Mouse (Mus musculus): ENCODE results near the gene Pin1rt1. TPM values are rescaled to one million over a fixed set of nuclear protein-coding genes. Genes with fewer than 3 reads are reported as not detected.

Pin1rt1 gene
- polyA plus RNA-seq (2014; fragmentation: Illumina TruSeq; extraction: RNeasy Lipid Tissue Mini Kit (QIAGEN cat#74804); ENCODE audit: insufficient read depth, low read depth, low replicate concordance) = not detected

DNA sequence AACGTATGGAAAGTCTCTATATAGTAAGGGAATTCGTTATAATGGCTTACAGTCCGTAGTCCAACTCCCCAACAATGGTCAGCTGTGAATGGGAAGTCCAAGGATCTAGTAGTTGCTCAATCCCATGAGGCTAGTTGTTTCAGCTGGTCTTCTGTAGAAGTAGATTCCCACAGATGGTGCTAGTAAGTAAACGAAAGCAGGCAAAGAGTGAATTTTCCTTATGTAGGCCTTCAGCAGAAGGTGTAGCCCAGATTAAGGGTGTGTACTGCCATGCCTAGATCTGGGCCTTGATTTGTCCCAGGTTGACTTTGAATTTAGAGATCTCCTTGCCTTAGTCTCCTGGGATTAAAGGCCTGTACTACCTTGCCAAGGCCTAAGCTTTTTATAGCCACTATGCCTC lies at the start of gene Pin1rt1:
Gene Pin1rt1 (minus strand): TSS at position 101 of the 400 bp plus-strand sequence.

GRCm38 (mm10) chr2:104742741-104743064 lies 26.5 kb upstream of the Pin1rt1 start, which contains the start of gene Depdc7:
TSS of gene Depdc7 (minus strand) at chr2:104742878.

GRCm38 (mm10) chr2:104711585-104712485 lies 4.3 kb downstream of the Pin1rt1 start, which contains the start of gene Tcp11l1:
TSS of gene Tcp11l1 (minus strand) at chr2:104712169.

Other genes with a start within 250 kb of the Pin1rt1 start
- gene Hipk3, start 221.9 kb downstream of the Pin1rt1 start, polyA plus RNA-seq (2014; fragmentation: Illumina TruSeq; extraction: RNeasy Lipid Tissue Mini Kit (QIAGEN cat#74804); ENCODE audit: insufficient read depth, low read depth, low replicate concordance) = 26.0 TPM
- gene Cstf3, start 125.9 kb downstream of the Pin1rt1 start, polyA plus RNA-seq (2014; fragmentation: Illumina TruSeq; extraction: RNeasy Lipid Tissue Mini Kit (QIAGEN cat#74804); ENCODE audit: insufficient read depth, low read depth, low replicate concordance) = 13.4 TPM
- 3.8 TPM for gene Tcp11l1, start 4.2 kb downstream of the Pin1rt1 start, polyA plus RNA-seq (2014; fragmentation: Illumina TruSeq; extraction: RNeasy Lipid Tissue Mini Kit (QIAGEN cat#74804); ENCODE audit: insufficient read depth, low read depth, low replicate concordance)
- gene Depdc7, start 26.5 kb upstream of the Pin1rt1 start, polyA plus RNA-seq (2014; fragmentation: Illumina TruSeq; extraction: RNeasy Lipid Tissue Mini Kit (QIAGEN cat#74804); ENCODE audit: insufficient read depth, low read depth, low replicate concordance) = 1.7 TPM
- gene Qser1, start 100.4 kb upstream of the Pin1rt1 start, polyA plus RNA-seq (2014; fragmentation: Illumina TruSeq; extraction: RNeasy Lipid Tissue Mini Kit (QIAGEN cat#74804); ENCODE audit: insufficient read depth, low read depth, low replicate concordance) = 3.4 TPM
- 0.43 TPM for gene Prrg4, start 133.5 kb upstream of the Pin1rt1 start, polyA plus RNA-seq (2014; fragmentation: Illumina TruSeq; extraction: RNeasy Lipid Tissue Mini Kit (QIAGEN cat#74804); ENCODE audit: insufficient read depth, low read depth, low replicate concordance)
- gene Ccdc73, start 151.4 kb upstream of the Pin1rt1 start, polyA plus RNA-seq (2014; fragmentation: Illumina TruSeq; extraction: RNeasy Lipid Tissue Mini Kit (QIAGEN cat#74804); ENCODE audit: insufficient read depth, low read depth, low replicate concordance) = 9.3 TPM